Mouse (Mus musculus) limb, embryonic 14.5 days (tissue): ENCODE measurements around the gene Ccdc103. TPM values are rescaled to one million over a fixed set of nuclear protein-coding genes. Genes with fewer than 3 reads are reported as not detected.

ENCODE experiments used
- ATAC-seq: fragments of 200-750 bp; cut with Nextera tagmentation; 2 replicates; pipeline ENCODE4 v1.8.0; 2017; ENCODE audit warnings: low read depth, moderate number of reproducible peaks, moderate TSS enrichment; ENCODE audit not compliant: low FRiP score
- DNase-seq: peaks from one replicate; pipeline ENCODE4 v3.0.0-alpha.2; 2015; ENCODE audit warnings: low spot score
- H3K27ac ChIP-seq: fragments of 300-500 bp; sonication (generic); replicated peaks from 2 replicates; pipeline ENCODE4 v1.5.1; 2014; ENCODE audit warnings: low read depth, mild to moderate bottlenecking, low read length, moderate library complexity, mixed read lengths
- H3K27me3 ChIP-seq: fragments of 300-500 bp; sonication (generic); 2 replicates; pipeline ENCODE4 v1.6.1; 2014; ENCODE audit warnings: low read length, mixed read lengths; ENCODE audit not compliant: control insufficient read depth, insufficient read depth
- H3K36me3 ChIP-seq: fragments of 300-500 bp; sonication (generic); 2 replicates; pipeline ENCODE4 v1.6.1; 2014; ENCODE audit warnings: mild to moderate bottlenecking, low read length, moderate library complexity, mixed read lengths; ENCODE audit not compliant: control insufficient read depth, insufficient read depth
- H3K4me1 ChIP-seq: fragments of 300-500 bp; sonication (generic); 2 replicates; pipeline ENCODE4 v1.6.1; 2014; ENCODE audit warnings: antibody characterized with exemption, low read length, mixed read lengths; ENCODE audit not compliant: control insufficient read depth, insufficient read depth
- H3K4me2 ChIP-seq: fragments of 300-500 bp; sonication (generic); replicated peaks from 2 replicates; pipeline ENCODE4 v1.6.1; 2014; ENCODE audit warnings: low read depth, mild to moderate bottlenecking, low read length, moderate library complexity; ENCODE audit not compliant: severe bottlenecking
- H3K4me3 ChIP-seq: fragments of 300-500 bp; sonication (generic); replicated peaks from 2 replicates; pipeline ENCODE4 v1.5.1; 2014; ENCODE audit warnings: low read length
- H3K9ac ChIP-seq: fragments of 300-500 bp; sonication (generic); 2 replicates; pipeline ENCODE4 v1.6.1; 2014; ENCODE audit warnings: mild to moderate bottlenecking, low read depth, low read length, moderate library complexity; ENCODE audit not compliant: severe bottlenecking
- H3K9me3 ChIP-seq: fragments of 300-500 bp; sonication (generic); 2 replicates; pipeline ENCODE4 v1.6.1; 2016; ENCODE audit warnings: low read length; ENCODE audit not compliant: control insufficient read depth
- POLR2A ChIP-seq: fragments of 200-500 bp; IDR thresholded peaks from 2 replicates; pipeline ENCODE4 v1.8.0; 2012; ENCODE audit warnings: inconsistent platforms, mild to moderate bottlenecking, moderate library complexity, borderline replicate concordance; ENCODE audit not compliant: insufficient read depth, insufficient read length; ENCODE audit errors: extremely low read depth
- WGBS: fragments of 180-500 bp; shearing (Covaris S2); extraction: QIAGEN DNeasy Blood & Tissue Kit; methylation state at CpG from one replicate; pipeline ENCODE4 v1.1.7; 2014; 5-methylcytosine and 5-hydroxymethylcytosine counted together
- polyA plus RNA-seq, 2 experiments: library from polyadenylated mRNA; depleted of rRNA in 1 of 2; stranded (reverse) in 1 of 2; unstranded in 1 of 2; fragments of >200 nt; fragmentation: Nextera tagmentation in 1 of 2; extraction: Ambion mirVana in 1 of 2; gene quantifications; 2 replicates each; pipeline versions ENCODE4 v1.2.1 to v1.2.3; 2012 to 2014

The Ccdc103 gene
- polyA plus RNA-seq (2012; rRNA removed) (0.34 and 0.41 TPM in 2 replicates), polyA plus RNA-seq (2014; fragmentation: Nextera tagmentation; extraction: Ambion mirVana) (0.50 and 1.0 TPM in 2 replicates)

DNA sequence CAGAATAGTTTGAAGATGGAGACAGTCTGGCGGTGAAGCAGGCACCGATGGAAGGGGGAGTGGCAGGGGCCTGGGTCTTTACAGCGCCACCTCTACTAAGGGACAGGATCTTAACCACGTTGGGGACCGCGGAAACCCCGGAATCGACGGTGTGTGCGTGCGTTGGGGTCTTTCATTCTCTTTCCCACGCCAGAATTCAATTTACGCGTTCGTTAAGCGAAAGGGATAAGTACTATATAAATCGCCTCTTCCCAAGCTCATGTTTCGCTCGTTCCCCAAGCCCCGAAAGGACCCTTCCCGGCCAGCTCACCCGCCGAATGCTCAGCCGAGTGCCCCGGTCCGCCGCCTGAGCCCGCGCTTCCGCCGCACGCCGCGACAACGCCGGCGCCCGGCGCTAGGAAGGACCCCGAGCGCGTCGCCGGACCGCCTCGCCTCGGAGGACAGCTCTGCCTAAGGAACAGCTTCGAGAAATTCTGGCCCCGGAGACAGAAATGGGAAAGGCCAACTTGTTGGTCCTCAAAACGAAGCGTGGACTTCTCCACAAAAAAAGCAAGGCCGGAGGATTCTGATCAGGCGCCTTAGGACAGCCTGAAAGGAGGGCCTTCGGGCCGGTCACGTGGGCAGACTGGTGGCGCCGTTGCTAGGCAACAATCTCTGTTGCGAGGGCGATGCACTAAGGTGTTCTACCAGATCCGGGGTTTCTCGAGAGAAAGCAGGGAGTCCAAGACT lies at the start of gene Ccdc103, which contains the start of gene Eftud2:
Gene Ccdc103, plus strand, starts transcription at position 620 of the 729 bp plus-strand sequence.
Gene Eftud2, minus strand, starts transcription at position 401 of the 729 bp plus-strand sequence.
- TF ChIP-seq POLR2A, result peak; percentile 92
- WGBS, result under 1% methylated on average over 62 of the region's 62 CpGs
- Histone ChIP-seq H3K4me2 (peak within 1 kb of the TSS; percentile 77), H3K27me3 (no peaks in the 10 kb centered on the region), H3K36me3 (peaks cover 13% of the 10 kb centered on the region), H3K4me3 (peak within 1 kb of the TSS; percentile 69), H3K9ac (peak within 1 kb of the TSS; percentile 69), H3K27ac (peak within 1 kb of the TSS; percentile 85), H3K9me3 (no peaks in the 10 kb centered on the region), H3K4me1 (peaks cover 7% of the 10 kb centered on the region; the same call in 1 of the 2 replicates)
- DNase-seq, result peak; percentile 94
- peak; percentile 92 for ATAC-seq

GRCm38 (mm10) chr11:102832700-102833297 lies 48.2 kb upstream of the Ccdc103 start:
- no peak for TF ChIP-seq POLR2A
- DNase-seq, result no peak
- H3K36me3 ChIP-seq, result peaks cover 13% of the 10 kb centered on the region
- no peaks in the 10 kb centered on the region; the same call in 1 of the 2 replicates for H3K4me1 ChIP-seq
- WGBS, result 55% methylated on average over 18 of the region's 18 CpGs
- no peaks in the 10 kb centered on the region for H3K27me3 ChIP-seq
- H3K4me3 ChIP-seq, result no peak overlapping the region
- no peaks in the 10 kb centered on the region for H3K9me3 ChIP-seq
- no peak for ATAC-seq
- no peak overlapping the region for H3K9ac ChIP-seq
- no peak overlapping the region for H3K4me2 ChIP-seq
- H3K27ac ChIP-seq, result no peak overlapping the region; the same call in 1 of the 2 replicates

- H3K27me3 ChIP-seq, result no peaks in the 10 kb centered on the region
- H3K36me3 ChIP-seq, result peaks cover 28% of the 10 kb centered on the region
- no peaks in the 10 kb centered on the region for H3K9me3 ChIP-seq
- TF ChIP-seq POLR2A, result no peak
- H3K4me1 ChIP-seq, result no peaks in the 10 kb centered on the region; the same call in 1 of the 2 replicates
- no peak overlapping the region for H3K27ac ChIP-seq
- H3K4me2 ChIP-seq, result no peak overlapping the region
- no peak for ATAC-seq
- no peak overlapping the region for H3K4me3 ChIP-seq
- DNase-seq, result no peak
- no peak overlapping the region for H3K9ac ChIP-seq
- WGBS, result 88% methylated on average over 10 of the region's 10 CpGs
These were observed 46.8 kb upstream of the Ccdc103 start for GRCm38 (mm10) chr11:102834219-102834618.

DNA sequence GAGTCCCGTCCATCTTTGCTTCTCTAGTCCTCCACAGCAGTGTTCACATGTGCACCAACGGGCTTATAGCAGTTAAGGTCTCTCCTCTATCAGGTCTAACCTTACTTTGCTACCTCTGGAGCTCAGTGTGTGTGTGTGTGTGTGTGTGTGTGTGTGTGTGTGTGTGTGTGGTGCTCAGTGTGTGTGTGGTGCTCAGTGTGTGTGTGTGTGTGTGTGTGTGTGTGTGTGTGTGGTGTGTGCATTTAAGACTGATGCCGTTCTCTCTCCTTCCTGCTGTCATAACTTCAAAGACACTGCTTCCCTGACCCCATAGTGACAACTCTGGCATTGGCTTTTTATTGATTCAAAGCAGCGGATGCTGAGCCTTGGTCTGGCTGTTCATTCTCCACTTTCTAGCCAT lies 45.5 kb upstream of the Ccdc103 start, which contains the start of gene Higd1b:
Gene Higd1b, plus strand, starts transcription at position 301 of the 400 bp plus-strand sequence.
- H3K36me3 ChIP-seq, result peaks cover 41% of the 10 kb centered on the region
- H3K4me3 ChIP-seq, result no peak within 1 kb of the TSS
- WGBS, result 72% methylated on average over 4 of the region's 4 CpGs
- no peaks in the 10 kb centered on the region; the same call in 1 of the 2 replicates for H3K4me1 ChIP-seq
- ATAC-seq, result no peak
- no peak within 1 kb of the TSS for H3K9ac ChIP-seq
- TF ChIP-seq POLR2A, result no peak
- H3K27me3 ChIP-seq, result no peaks in the 10 kb centered on the region
- H3K4me2 ChIP-seq, result no peak within 1 kb of the TSS
- no peak for DNase-seq
- H3K27ac ChIP-seq, result no peak within 1 kb of the TSS
- H3K9me3 ChIP-seq, result no peaks in the 10 kb centered on the region

- ATAC-seq (no peak), DNase-seq (no peak)
- Histone ChIP-seq H3K36me3 (peaks cover 45% of the 10 kb centered on the region), H3K27ac (no peak overlapping the region), H3K9ac (no peak overlapping the region), H3K4me3 (no peak overlapping the region), H3K4me2 (no peak overlapping the region), H3K9me3 (no peaks in the 10 kb centered on the region), H3K4me1 (no peaks in the 10 kb centered on the region; the same call in 1 of the 2 replicates), H3K27me3 (no peaks in the 10 kb centered on the region)
- no peak for TF ChIP-seq POLR2A
- 83% methylated on average over 9 of the region's 9 CpGs for WGBS
These were observed 44.9 kb upstream of the Ccdc103 start for GRCm38 (mm10) chr11:102836146-102836545.
